ENCODE assay signal across 7 mouse cellular contexts in the genomic region with DNA sequence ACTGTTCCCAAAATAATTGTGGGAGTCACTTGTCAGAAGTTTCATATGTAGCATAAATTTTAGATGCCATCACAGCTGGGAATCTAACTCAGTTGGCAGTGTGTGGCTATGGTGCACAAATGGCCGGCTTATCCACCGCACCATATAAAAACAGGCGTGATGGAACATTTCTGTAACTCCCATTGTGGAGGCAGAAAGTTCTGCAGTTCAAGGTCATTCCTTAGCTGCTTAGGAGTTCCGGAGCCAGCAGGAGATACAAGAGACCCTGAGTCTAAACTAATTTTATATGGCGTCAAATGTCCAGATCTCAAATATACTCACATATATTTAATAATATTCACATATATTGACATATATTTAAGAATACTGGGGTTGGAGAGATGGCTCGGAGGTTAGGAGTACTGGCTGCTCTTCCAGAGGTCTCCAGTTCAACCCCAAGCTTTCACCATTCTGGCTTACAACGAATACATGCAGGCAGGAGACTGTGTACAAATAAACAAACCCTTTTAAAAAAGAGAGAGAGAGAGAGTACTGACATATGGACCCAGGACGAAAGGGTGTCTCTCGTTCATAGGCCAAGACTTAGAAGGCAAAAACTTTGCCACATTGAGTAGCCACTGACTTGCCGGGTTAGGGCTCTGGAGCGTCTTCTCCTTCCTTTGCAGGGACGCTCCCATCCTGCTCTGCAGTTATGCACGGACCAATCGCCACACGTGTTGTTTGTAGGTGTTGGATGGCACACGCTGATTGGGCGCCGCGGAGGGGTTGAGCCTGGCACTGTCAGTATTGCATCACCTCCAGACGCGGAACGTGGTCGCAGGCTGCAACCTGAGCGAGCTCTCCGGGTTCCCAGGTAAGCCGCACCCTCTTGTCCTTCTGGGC. TPM values are rescaled to one million over a fixed set of nuclear protein-coding genes. Genes with fewer than 3 reads are reported as not detected.
DNase-seq lines count a peak whose midpoint lies in the region; ATAC-seq and TF ChIP-seq lines count a peak whose summit lies in the region.

Iars (plus strand) TSS at position 750 of the 882 bp plus-strand sequence.

- H3K27me3 ChIP-seq in embryonic facial prominence, embryonic 10.5 days (replicated peaks; ENCODE audit: low read depth, poor library complexity, severe bottlenecking): no peaks in the 10 kb centered on the region
- H3K27me3 ChIP-seq in intestine, postnatal 0 days (replicated peaks; ENCODE audit: control insufficient read depth, insufficient read depth, low read length): no peaks in the 10 kb centered on the region
- H3K27me3 ChIP-seq in midbrain, embryonic 12.5 days: no peaks in the 10 kb centered on the region
- no peaks in the 10 kb centered on the region for H3K27me3 ChIP-seq in small intestine, adult 2 months (ENCODE audit: control insufficient read depth, insufficient read depth, low read length)

- TF ChIP-seq POLR2A in small intestine, adult 2 months (IDR thresholded peaks at IDR 0.05; ENCODE audit: low read depth, low read length): no peak; the same call in 1 of the 2 replicates

- H3K9me3 ChIP-seq in embryonic facial prominence, embryonic 10.5 days: no peaks in the 10 kb centered on the region
- no peaks in the 10 kb centered on the region for H3K9me3 ChIP-seq in intestine, postnatal 0 days (ENCODE audit: control insufficient read depth)
- H3K9me3 ChIP-seq in midbrain, embryonic 12.5 days: no peaks in the 10 kb centered on the region

- WGBS in embryonic facial prominence, embryonic 10.5 days: 6% methylated on average over 26 of the region's 26 CpGs
- WGBS in intestine, postnatal 0 days: 3% methylated on average over 26 of the region's 26 CpGs
- 7% methylated on average over 26 of the region's 26 CpGs for WGBS in midbrain, embryonic 12.5 days
- 3% methylated on average over 26 of the region's 26 CpGs for WGBS in small intestine, adult 2 months

- H3K4me3 ChIP-seq in embryonic facial prominence, embryonic 10.5 days: peak within 1 kb of the TSS; percentile 91
- peak within 1 kb of the TSS; percentile 59 for H3K4me3 ChIP-seq in intestine, postnatal 0 days (ENCODE audit: low read depth, low read length)
- H3K4me3 ChIP-seq in midbrain, embryonic 12.5 days: peak within 1 kb of the TSS; percentile 95
- H3K4me3 ChIP-seq in small intestine, adult 2 months (ENCODE audit: low read depth, low read length): peak within 1 kb of the TSS; percentile 79

- peak; percentile 100 for ATAC-seq in intestine, postnatal 0 days
- peak; percentile 100 for ATAC-seq in midbrain, embryonic 12.5 days (ENCODE audit: low FRiP score, low read depth)

- TF ChIP-seq CTCF in intestine, postnatal 0 days (IDR thresholded peaks at IDR 0.05; ENCODE audit: low read depth): no peak
- TF ChIP-seq CTCF in small intestine, adult 2 months (IDR thresholded peaks at IDR 0.05; ENCODE audit: extremely low read depth, insufficient read length, insufficient replicate concordance, low read depth, low read length): no peak

- peak; percentile 99 for DNase-seq in adrenal gland, postnatal 10 days
- peak; percentile 98 for DNase-seq in embryonic facial prominence, embryonic 10.5 days (ENCODE audit: low spot score)
- DNase-seq in gonadal fat pad, adult 2 months (ENCODE audit: low read depth): peak; percentile 79
- peak; percentile 98 for DNase-seq in left cerebral cortex, postnatal 4 days

- peaks cover 45% of the 10 kb centered on the region for H3K36me3 ChIP-seq in embryonic facial prominence, embryonic 10.5 days (replicated peaks)
- peaks cover 7% of the 10 kb centered on the region for H3K36me3 ChIP-seq in intestine, postnatal 0 days (ENCODE audit: control insufficient read depth, insufficient read depth)
- peaks cover 22% of the 10 kb centered on the region for H3K36me3 ChIP-seq in midbrain, embryonic 12.5 days
- H3K36me3 ChIP-seq in small intestine, adult 2 months (ENCODE audit: control insufficient read depth, insufficient read depth, low read length): peaks cover 4% of the 10 kb centered on the region

- H3K4me2 ChIP-seq in intestine, postnatal 0 days (replicated peaks; ENCODE audit: low read depth): peak within 1 kb of the TSS; percentile 77
- H3K4me2 ChIP-seq in midbrain, embryonic 12.5 days (replicated peaks): peak within 1 kb of the TSS; percentile 91

- H3K4me1 ChIP-seq in embryonic facial prominence, embryonic 10.5 days: peaks cover 23% of the 10 kb centered on the region
- no peaks in the 10 kb centered on the region for H3K4me1 ChIP-seq in intestine, postnatal 0 days (replicated peaks; ENCODE audit: control insufficient read depth, insufficient read depth, low read length)
- peaks cover 24% of the 10 kb centered on the region for H3K4me1 ChIP-seq in midbrain, embryonic 12.5 days
- no peaks in the 10 kb centered on the region; the same call in 1 of the 2 replicates for H3K4me1 ChIP-seq in small intestine, adult 2 months (ENCODE audit: control insufficient read depth, insufficient read depth, insufficient read length, low read length)

- intact Hi-C loops in left cerebral cortex, postnatal 4 days (cut with DNase I): no loop called here

- H3K27ac ChIP-seq in embryonic facial prominence, embryonic 10.5 days (replicated peaks): peak within 1 kb of the TSS; percentile 88
- H3K27ac ChIP-seq in intestine, postnatal 0 days (ENCODE audit: low read depth, low read length): peak within 1 kb of the TSS; percentile 60
- H3K27ac ChIP-seq in midbrain, embryonic 12.5 days (replicated peaks): peak within 1 kb of the TSS; percentile 58
- peak within 1 kb of the TSS; percentile 69 for H3K27ac ChIP-seq in small intestine, adult 2 months (ENCODE audit: insufficient read depth, low read depth, low read length)

- H3K9ac ChIP-seq in intestine, postnatal 0 days (ENCODE audit: low read depth, low read length): peak within 1 kb of the TSS; percentile 54
- peak within 1 kb of the TSS; percentile 79 for H3K9ac ChIP-seq in midbrain, embryonic 12.5 days (replicated peaks)

RNA-seq across cellular contexts. Expression of gene Iars, which starts in this region (rescaled TPM):
- 10 to 100 TPM; 59.5 to 61.3 TPM for total RNA-seq in adrenal gland, postnatal 10 days (2021)
- 99.9 and 114 TPM in 2 replicates for polyA plus RNA-seq in embryonic facial prominence, embryonic 10.5 days (2016; fragmentation: Nextera tagmentation; extraction: Ambion mirVana)
- polyA plus RNA-seq in gonadal fat pad, adult 2 months (2012; rRNA removed): 19.0 and 22.2 TPM in 2 replicates
- polyA plus RNA-seq in intestine, postnatal 0 days (2015; fragmentation: Nextera tagmentation; extraction: Ambion mirVana): 13.7 and 16.1 TPM in 2 replicates
- 10 to 100 TPM; 83.6 to 90.5 TPM for total RNA-seq in left cerebral cortex, postnatal 4 days (2021)
- polyA plus RNA-seq in midbrain, embryonic 12.5 days (2016; fragmentation: Nextera tagmentation; extraction: Ambion mirVana): 94.6 and 97.5 TPM in 2 replicates
- 5.6 and 10.6 TPM in 2 replicates for polyA plus RNA-seq in small intestine, adult 2 months (2012; rRNA removed)

Comparison
In these comparisons a context has a peak if more than half of its experiments do, and no peak if none do; other contexts are left out.
1. Peak in every context shown above with its lines: DNase-seq, ATAC-seq, H3K4me3 ChIP-seq and H3K27ac ChIP-seq.